Mouse (Mus musculus) liver, embryonic 14.5 days (tissue): Measurements from ENCODE around the gene Atat1. TPM values are rescaled to one million over a fixed set of nuclear protein-coding genes. Genes with fewer than 3 reads are reported as not detected.

Experiments used
- ATAC-seq: fragments of 200-750 bp; cut with Nextera tagmentation; 2 replicates; pipeline ENCODE4 v1.8.0; 2017; ENCODE audit warnings: moderate number of reproducible peaks, mild to moderate bottlenecking, moderate library complexity; ENCODE audit not compliant: insufficient read depth
- DNase-seq, 3 experiments: peaks; one replicate each; pipeline ENCODE4 v3.0.0-alpha.2; 2012 to 2013; ENCODE audit warnings: low read depth in 3 of 3, low spot score in 3 of 3
- H3K27ac ChIP-seq: fragments of 300-500 bp; sonication (generic); 2 replicates; pipeline ENCODE4 v1.5.1; 2014; ENCODE audit warnings: moderate library complexity, mild to moderate bottlenecking, control low read depth, inconsistent platforms
- H3K27me3 ChIP-seq: fragments of 300-500 bp; sonication (generic); 2 replicates; pipeline ENCODE4 v1.6.1; 2014; ENCODE audit warnings: mild to moderate bottlenecking, low read length, moderate library complexity; ENCODE audit not compliant: control insufficient read depth, insufficient read depth
- H3K36me3 ChIP-seq: fragments of 300-500 bp; sonication (generic); replicated peaks from 2 replicates; pipeline ENCODE4 v1.6.1; 2014; ENCODE audit warnings: low read depth; ENCODE audit not compliant: control insufficient read depth, insufficient read depth
- H3K4me1 ChIP-seq, 2 experiments: fragments of 200-500 bp in 1 of 2; fragments of 300-500 bp in 1 of 2; sonication (generic) in 1 of 2; replicated peaks; 2 replicates each; pipeline ENCODE4 v1.6.1; 2012 to 2014; ENCODE audit warnings: antibody characterized with exemption in 1 of 2, inconsistent platforms in 1 of 2, low read length in 1 of 2; ENCODE audit not compliant: control insufficient read depth in 2 of 2, insufficient read depth in 2 of 2
- H3K4me2 ChIP-seq: fragments of 300-500 bp; sonication (generic); 2 replicates; pipeline ENCODE4 v1.6.1; 2014; ENCODE audit warnings: low read depth, mild to moderate bottlenecking, control low read depth, moderate library complexity
- H3K4me3 ChIP-seq, 2 experiments: fragments of 200-500 bp in 1 of 2; fragments of 300-500 bp in 1 of 2; sonication (generic) in 1 of 2; 2 replicates each; pipeline ENCODE4 v1.5.1; 2012 to 2014; ENCODE audit warnings: low read depth in 2 of 2, low read length in 2 of 2, mild to moderate bottlenecking in 2 of 2, control low read depth in 1 of 2, inconsistent platforms in 1 of 2, moderate library complexity in 1 of 2; ENCODE audit not compliant: insufficient read depth in 1 of 2
- H3K9ac ChIP-seq: fragments of 300-500 bp; sonication (generic); replicated peaks from 2 replicates; pipeline ENCODE4 v1.6.1; 2014; ENCODE audit warnings: mild to moderate bottlenecking, control low read depth, moderate library complexity
- H3K9me3 ChIP-seq: fragments of 300-500 bp; sonication (generic); 2 replicates; pipeline ENCODE4 v1.6.1; 2016; ENCODE audit warnings: low read length, mixed read lengths; ENCODE audit not compliant: control insufficient read depth
- CTCF ChIP-seq: IDR thresholded peaks from 2 replicates; pipeline ENCODE4 v1.5.1; 2016; ENCODE audit warnings: antibody characterized with exemption, low read depth, control low read depth
- EP300 ChIP-seq: IDR thresholded peaks from 2 replicates; pipeline ENCODE4 v1.6.1; 2016; ENCODE audit warnings: antibody characterized with exemption, low read depth
- WGBS: fragments of 180-500 bp; shearing (Covaris S2); extraction: QIAGEN DNeasy Blood & Tissue Kit; methylation state at CpG from one replicate; pipeline ENCODE4 v1.1.7; 2014; ENCODE audit not compliant: insufficient replicate concordance; 5-methylcytosine and 5-hydroxymethylcytosine counted together
- polyA plus RNA-seq, 2 experiments: library from polyadenylated mRNA; depleted of rRNA in 1 of 2; stranded (reverse) in 1 of 2; unstranded in 1 of 2; fragments of >200 nt; fragmentation: Nextera tagmentation in 1 of 2; extraction: Ambion mirVana in 1 of 2; gene quantifications; 2 replicates each; pipeline versions ENCODE4 v1.2.1 to v1.2.3; 2012 to 2014

The Atat1 gene
- polyA plus RNA-seq, 2 experiments: 3.3 to 8.5 TPM

- no peak for DNase-seq
These were observed 8.6 kb upstream of the Atat1 start for GRCm38 (mm10) chr17:35918276-35919059.

DNA sequence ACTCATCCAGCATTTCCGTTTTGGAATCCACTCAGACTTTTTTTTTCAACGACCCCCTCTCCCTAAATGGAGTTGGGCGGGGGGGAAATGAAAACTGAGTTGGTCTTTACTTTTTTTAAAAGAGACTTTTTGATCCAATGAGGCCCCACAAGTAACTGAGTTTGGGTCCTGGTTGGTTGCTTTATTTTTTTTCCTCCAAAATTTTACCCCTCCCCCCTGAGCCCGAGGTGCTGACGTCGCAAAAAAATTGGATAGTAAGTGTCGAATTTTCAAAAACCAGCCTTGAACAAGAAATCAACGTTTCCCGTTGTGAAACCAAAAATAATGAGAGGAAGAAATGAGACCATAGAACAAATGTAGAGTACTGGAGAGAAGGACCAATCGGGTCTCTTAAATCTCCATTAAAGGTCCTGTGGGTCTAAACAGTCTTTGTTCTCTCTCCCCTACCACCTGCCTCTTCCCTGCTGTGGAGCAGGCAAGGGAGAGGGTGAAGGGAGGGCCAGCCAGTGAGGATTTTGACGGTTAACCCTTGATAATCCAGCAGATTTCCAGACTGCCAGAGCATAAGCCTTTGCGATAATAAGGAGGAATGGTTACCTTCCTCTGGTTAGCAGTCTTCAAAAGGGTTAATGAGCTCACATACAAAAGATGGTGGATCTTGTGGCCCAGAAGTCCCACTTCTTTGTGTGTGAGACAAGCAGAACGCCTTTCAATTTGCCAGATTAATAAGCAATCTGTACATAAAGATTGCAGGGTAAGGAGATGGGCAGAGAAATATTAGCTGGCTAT lies 7.8 kb upstream of the Atat1 start:
- Histone ChIP-seq H3K9ac (peak overlapping the region; percentile 100), H3K27ac (peak overlapping the region; percentile 97), H3K4me3 (peak overlapping the region; percentile 86 to 88), H3K9me3 (no peaks in the 10 kb centered on the region), H3K27me3 (no peaks in the 10 kb centered on the region), H3K4me2 (peak overlapping the region; percentile 96), H3K36me3 (peaks cover 23% of the 10 kb centered on the region), H3K4me1 (peaks cover 22 to 29% of the 10 kb centered on the region in 2 experiments)
- DNase-seq (peak in 1 of 3 experiments; percentile 69), ATAC-seq (no peak)
- 0% methylated on average over 13 of the region's 13 CpGs for WGBS
- TF ChIP-seq CTCF: no peak

More at GRCm38 (mm10) chr17:35918276-35919059, 8.6 kb upstream of the Atat1 start:
- peak overlapping the region; percentile 86 to 88 for H3K4me3 ChIP-seq
- peak overlapping the region; percentile 97 for H3K27ac ChIP-seq
- no peaks in the 10 kb centered on the region for H3K9me3 ChIP-seq
- no peaks in the 10 kb centered on the region for H3K27me3 ChIP-seq
- no peak for TF ChIP-seq CTCF
- peak; percentile 42 for TF ChIP-seq EP300
- WGBS: under 1% methylated on average over 11 of the region's 11 CpGs
- ATAC-seq: no peak
- H3K4me2 ChIP-seq: peak overlapping the region; percentile 96
- peaks cover 23% of the 10 kb centered on the region for H3K36me3 ChIP-seq
- peaks cover 22 to 29% of the 10 kb centered on the region in 2 experiments for H3K4me1 ChIP-seq
- H3K9ac ChIP-seq: peak overlapping the region; percentile 100

DNA sequence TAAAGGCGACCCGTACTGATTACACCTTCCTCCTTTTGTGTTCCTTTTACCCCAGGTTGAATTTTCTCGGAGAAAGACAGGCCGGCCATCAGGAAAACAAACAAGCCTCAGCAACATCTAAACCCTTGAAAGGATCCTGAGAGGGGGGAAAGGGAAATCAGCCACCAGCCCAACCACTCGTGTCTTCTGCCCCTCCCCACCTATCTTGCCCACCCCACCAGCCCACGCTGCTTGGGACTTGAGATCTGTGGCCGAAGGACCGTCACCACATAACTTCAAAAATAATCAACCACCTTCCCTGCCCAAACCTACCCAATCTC lies 7.2 kb upstream of the Atat1 start:
- H3K36me3 ChIP-seq: peaks cover 26% of the 10 kb centered on the region
- no peak for DNase-seq

DNA sequence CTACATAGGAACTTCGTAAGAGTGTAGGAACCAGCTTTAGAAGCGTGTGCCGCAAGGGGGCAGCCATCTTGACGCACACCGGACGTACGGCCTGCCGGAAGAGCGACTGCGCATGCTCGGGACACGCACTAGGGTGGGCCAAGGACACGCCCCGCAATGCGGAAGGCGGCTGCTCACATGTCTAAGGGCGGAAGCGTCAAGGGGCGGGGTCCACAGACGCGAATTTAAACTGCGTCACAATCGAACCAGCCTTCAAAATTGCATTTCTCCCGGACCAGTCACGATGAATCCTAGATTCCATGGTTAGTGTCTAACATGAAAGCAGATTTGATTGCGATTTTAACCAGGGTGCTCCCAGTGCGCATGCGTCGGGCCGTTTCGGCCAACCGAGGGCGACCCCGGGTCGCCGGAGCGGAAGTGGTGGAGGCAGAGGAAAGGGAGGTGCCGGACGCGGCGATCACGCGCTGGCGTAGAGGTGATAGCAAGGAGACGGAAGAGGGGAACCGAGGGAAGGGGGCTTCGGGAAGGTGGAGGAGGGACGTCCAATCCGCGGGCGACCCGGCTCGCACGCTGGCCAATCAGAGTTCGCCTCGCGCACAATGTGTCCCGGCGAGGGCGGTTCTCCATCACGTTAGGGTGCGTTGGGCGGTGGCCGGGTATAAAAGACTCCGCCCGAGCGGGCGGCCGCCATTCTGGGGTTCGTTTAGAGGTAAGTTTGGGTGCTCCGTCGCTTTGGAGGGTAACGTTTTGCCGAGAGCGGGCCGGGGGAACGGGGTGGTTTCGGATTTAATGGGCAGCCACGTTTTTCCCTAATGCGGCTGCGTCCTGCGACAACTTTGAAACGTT lies 6.6 kb upstream of the Atat1 start, which contains the start of the genes Mrps18b and Ppp1r10:
Mrps18b (minus strand) TSS at position 93 of the 846 bp plus-strand sequence.
Ppp1r10 (plus strand) TSS at position 138 of the 846 bp plus-strand sequence.
- H3K9me3 ChIP-seq: no peaks in the 10 kb centered on the region
- peaks cover 29% of the 10 kb centered on the region for H3K36me3 ChIP-seq
- DNase-seq (peak; percentile 97 to 98 (median 98)), ATAC-seq (peak; percentile 86)
- H3K4me1 ChIP-seq: peaks cover 22 to 31% of the 10 kb centered on the region in 2 experiments
- peak within 1 kb of the TSS; percentile 86 to 88 for H3K4me3 ChIP-seq
- H3K27ac ChIP-seq: peak within 1 kb of the TSS; percentile 97
- H3K27me3 ChIP-seq: no peaks in the 10 kb centered on the region
- under 1% methylated on average over 83 of the region's 83 CpGs for WGBS
- peak within 1 kb of the TSS; percentile 96 for H3K4me2 ChIP-seq
- peak; percentile 62; the same call in 1 of the 2 replicates for TF ChIP-seq EP300
- peak; percentile 81 for TF ChIP-seq CTCF
- peak within 1 kb of the TSS; percentile 100 for H3K9ac ChIP-seq

More for the DNA sequence above, 7.2 kb upstream of the Atat1 start:
- Histone ChIP-seq H3K9ac (peak overlapping the region; percentile 100), H3K4me1 (peaks cover 22 to 33% of the 10 kb centered on the region in 2 experiments), H3K4me2 (peak overlapping the region; percentile 96), H3K4me3 (peak overlapping the region; percentile 86 to 88), H3K9me3 (no peaks in the 10 kb centered on the region), H3K27me3 (no peaks in the 10 kb centered on the region), H3K27ac (peak overlapping the region; percentile 97)
- no peak for TF ChIP-seq CTCF
- no peak for TF ChIP-seq EP300
- no peak for ATAC-seq
- under 1% methylated on average over 8 of the region's 8 CpGs for WGBS
